Mouse (Mus musculus): ENCODE results near the gene D430019H16Rik. TPM values are rescaled to one million over a fixed set of nuclear protein-coding genes. Genes with fewer than 3 reads are reported as not detected.

The D430019H16Rik gene
- 2.2 and 2.6 TPM in 2 replicates for polyA plus RNA-seq (2012; rRNA removed; ENCODE audit: low replicate concordance)

DNA sequence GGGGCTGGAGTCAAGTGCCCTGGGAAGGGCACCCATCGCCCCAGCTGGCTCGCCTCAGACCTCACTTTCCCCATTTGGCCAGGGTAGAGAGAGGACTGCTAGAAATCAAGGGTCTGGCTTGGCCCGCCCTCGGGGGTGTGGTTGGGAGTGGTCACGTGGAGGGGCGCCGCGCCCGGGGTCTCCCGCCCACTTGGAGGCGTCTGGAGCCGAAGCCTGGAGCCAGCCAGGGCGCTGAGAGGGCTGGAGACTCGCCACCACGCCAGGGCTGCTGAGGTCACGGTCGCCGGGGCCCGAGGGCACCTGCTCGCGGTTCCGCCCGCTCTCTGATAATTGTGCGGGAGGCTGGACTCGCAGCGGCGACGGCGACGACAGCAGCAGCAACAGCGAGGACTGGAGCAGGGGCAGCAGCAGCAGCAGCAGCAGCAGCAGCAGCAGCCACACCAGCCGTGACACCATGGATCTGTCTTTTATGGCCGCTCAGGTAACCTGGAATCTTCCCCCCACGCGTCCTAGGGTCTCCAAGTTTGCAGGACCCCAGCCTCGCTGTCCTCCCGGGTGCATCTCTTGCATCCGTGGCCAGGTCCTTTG is at the start of gene D430019H16Rik:
TSS of gene D430019H16Rik (plus strand) at position 187 of the 588 bp plus-strand sequence.

Other genes with a start within 250 kb of the D430019H16Rik start
- not detected in 2 replicates for gene Tcl1, start 231.1 kb upstream of the D430019H16Rik start, polyA plus RNA-seq (2012; rRNA removed; ENCODE audit: low replicate concordance)
- not detected in 2 replicates for gene Tunar, start 120.0 kb upstream of the D430019H16Rik start, polyA plus RNA-seq (2012; rRNA removed; ENCODE audit: low replicate concordance)
- 0.54 and 0.59 TPM in 2 replicates for gene Bdkrb2, start 109.4 kb downstream of the D430019H16Rik start, polyA plus RNA-seq (2012; rRNA removed; ENCODE audit: low replicate concordance)
- gene Bdkrb1, start 149.2 kb downstream of the D430019H16Rik start, polyA plus RNA-seq (2012; rRNA removed; ENCODE audit: low replicate concordance), result 0.14 and 0.31 TPM in 2 replicates
- gene Gskip, start 231.0 kb downstream of the D430019H16Rik start, polyA plus RNA-seq (2012; rRNA removed; ENCODE audit: low replicate concordance), result 6.7 and 17.5 TPM in 2 replicates
- gene Atg2b, start 231.4 kb downstream of the D430019H16Rik start, polyA plus RNA-seq (2012; rRNA removed; ENCODE audit: low replicate concordance), result 13.2 and 15.2 TPM in 2 replicates

All from mammary gland, adult 2 months (tissue).